Mouse (Mus musculus): ENCODE data around the gene Tbxas1.

- TF ChIP-seq POLR2A (IDR thresholded peaks at IDR 0.05; ENCODE audit: borderline replicate concordance, insufficient read depth, low read length) (no peak), CTCF (IDR thresholded peaks at IDR 0.05; ENCODE audit: borderline replicate concordance, insufficient read depth, low read depth, low read length) (no peak)
Observed at GRCm38 (mm10) chr6:38892017-38892416, 16.8 kb downstream of the Tbxas1 start.

All from cerebellum, adult 2 months (tissue).